Mouse (Mus musculus): ENCODE measurements at regions not wholly inside any gene's neighbourhood (a gene's known extent, or its start where the extent isn't known, plus 50 kb on each side); places are given as distances from the start of the nearest gene placed in this dataset.

DNA sequence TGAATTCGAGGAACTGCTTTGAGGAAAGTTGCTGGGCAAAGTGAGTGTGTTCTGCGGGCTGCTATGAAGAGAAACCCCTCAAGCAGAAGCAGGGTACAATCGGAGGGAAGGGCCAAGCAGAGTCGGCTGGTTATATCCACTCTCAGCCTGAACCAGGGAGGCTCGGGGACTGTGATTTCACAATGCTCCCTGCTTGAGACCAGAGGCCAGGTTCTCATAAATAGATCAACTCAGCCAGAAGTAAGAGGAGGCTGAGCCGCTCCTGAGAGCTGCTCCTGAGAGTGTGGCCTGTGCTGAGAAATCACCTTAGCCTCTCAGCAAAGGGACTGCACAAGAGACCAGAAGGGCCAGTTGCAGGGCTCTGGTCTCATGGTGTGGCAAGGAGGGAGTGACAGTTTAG is 149.6 kb downstream of the Tfap2c start:
- no peak for DNase-seq (ENCODE audit: low spot score in 2 of 2)

DNA sequence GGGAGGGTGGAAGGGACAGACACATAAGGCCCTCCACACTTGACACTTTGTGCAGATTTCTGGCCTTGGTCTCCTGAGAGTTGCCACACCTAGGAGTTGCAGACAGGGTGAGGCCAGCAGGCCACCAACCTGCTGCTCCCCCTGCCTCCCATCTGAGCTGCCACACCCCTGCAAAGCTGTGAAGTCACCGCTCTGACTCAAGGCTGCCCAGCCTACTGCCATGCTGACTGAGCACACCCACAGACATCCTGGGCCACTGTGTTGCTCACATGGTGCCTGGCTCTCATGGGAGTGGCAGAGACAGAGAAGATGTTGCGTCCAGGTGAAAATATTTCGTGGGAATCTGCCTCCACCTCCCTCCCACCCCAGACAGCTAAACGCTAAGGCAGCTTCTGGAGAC is 150.3 kb downstream of the Tfap2c start:
- no peak for DNase-seq (ENCODE audit: low spot score in 2 of 2)

DNA sequence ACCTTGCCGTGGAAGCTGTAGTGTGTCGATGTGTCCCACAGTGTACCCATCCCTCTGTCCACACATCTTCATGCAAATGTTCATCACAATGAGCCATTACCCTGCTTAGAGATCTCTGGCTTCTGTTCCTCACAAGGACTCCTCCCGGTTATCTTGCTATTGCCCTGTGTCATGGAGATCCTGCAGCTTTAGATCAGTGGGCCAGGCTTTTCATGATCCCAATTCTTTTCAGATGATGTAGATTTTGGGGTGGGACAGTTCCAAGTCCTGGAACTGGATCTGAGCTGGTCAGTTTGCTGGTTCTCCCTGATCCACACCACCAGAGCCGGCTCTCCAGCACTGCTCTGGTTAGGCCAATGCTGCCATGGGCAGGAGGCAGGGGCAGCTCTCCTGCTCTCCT is 161.2 kb downstream of the Tfap2c start:
- no peak for DNase-seq (ENCODE audit: low spot score in 2 of 2)

DNA sequence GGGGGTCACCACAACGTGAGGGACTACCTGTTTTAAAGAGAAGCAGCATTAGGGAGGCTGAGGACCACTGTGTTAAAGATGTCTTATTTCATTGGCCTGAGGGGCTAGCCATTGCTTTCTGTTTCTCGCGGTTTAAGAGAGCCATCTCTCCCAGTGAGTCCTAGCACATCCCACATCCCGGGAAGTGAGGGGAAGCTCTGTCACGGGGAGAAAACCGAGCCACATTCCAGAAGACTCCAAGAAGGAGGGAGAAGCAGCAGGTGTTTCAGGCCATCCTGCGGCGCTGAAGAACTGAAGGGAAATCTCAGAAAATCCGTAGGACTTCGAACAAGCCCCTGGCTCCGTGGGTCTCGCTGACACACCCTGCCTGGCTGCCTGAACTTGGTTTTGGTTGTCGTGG is 177.3 kb downstream of the Tfap2c start:
- no peak for DNase-seq (ENCODE audit: low spot score in 2 of 2)

DNA sequence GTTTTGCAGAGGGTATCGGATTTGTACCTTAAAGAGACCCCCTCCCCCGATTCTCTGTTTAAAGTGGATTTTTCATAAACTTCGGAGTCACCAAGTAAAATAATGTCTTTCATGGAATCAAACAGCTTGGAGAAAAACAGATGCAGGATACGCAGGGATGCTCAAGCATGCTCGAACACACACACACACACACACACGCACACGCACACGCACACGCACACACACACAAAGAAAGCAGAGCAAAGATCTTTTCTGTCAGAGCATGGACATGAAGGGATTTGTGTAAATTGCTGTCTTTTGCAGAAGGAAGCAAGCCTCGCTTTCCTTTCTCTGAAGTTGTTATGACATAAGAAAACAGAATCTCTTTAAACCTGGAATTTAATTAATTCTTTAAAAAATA is 178.2 kb downstream of the Tfap2c start:
- DNase-seq (ENCODE audit: low spot score in 2 of 2) = no peak

DNA sequence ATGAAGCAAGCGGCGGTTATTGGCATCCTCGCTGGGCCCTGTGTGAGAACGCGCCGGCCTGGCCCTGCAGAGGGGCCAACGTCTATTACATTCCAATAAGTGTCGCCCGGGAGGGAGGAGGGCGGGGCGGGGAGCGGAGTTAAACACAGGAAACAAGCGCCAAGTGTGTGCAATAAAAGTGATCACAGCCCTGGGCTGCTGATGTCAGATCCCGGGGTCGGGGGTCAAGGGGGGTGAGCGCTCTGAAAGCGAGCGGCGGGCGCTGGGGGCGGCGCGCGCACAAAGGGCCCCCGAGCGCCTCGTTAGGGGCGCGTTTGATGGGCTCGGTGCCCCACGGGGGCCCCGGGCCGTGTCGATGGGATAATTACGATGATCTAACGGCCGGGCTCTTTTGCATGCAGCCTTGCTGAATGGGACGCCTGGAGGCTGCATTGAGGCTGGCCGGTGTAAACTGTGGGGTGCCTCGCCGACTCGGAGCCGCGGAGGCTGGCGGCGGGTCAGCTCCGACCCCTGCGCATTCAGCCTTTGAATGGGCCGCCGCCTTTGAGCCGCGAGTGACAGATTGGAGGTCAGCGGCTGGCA is 178.9 kb downstream of the Tfap2c start:
- DNase-seq (ENCODE audit: low spot score in 2 of 2) = no peak

DNA sequence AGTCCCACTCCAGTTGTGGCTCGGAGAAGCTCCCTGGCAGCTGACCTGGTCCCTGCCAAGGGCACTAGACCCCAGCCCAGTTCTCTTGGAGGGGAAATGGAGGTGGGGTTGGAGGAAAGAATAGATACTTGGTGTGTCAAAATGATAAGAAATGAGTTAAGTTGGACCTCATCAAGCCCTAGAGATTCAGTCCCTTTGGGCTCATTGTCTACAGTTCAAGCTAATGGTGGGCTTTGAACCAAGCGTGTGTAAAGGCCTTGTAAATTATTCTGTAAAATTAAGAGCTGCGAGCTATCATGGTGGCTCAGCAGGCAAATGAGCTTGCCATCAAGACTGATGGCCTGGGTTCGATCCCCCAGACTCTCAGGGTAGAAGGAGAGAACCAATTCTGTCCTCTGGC is 179.8 kb downstream of the Tfap2c start:
- DNase-seq (ENCODE audit: low spot score in 2 of 2) = no peak

DNA sequence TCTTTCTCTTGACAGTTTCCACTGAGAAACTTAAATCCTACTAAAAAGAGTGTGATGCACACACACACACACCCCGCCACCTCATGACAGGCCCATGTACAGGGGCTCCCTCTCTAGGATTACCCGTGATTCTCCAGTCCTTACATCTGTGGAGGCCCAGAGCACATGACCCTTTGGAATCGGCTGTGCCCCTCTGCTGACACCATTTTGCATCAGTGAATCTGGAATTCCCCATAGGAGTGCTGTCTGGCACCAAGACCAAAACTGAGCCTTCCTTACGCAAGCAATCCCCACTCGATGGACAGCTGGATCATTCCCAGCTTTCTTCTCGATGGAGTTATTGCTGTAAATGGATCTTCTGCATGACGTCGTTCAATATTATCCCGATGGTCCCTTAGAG is 180.3 kb downstream of the Tfap2c start:
- no peak for DNase-seq (ENCODE audit: low spot score in 2 of 2)

DNA sequence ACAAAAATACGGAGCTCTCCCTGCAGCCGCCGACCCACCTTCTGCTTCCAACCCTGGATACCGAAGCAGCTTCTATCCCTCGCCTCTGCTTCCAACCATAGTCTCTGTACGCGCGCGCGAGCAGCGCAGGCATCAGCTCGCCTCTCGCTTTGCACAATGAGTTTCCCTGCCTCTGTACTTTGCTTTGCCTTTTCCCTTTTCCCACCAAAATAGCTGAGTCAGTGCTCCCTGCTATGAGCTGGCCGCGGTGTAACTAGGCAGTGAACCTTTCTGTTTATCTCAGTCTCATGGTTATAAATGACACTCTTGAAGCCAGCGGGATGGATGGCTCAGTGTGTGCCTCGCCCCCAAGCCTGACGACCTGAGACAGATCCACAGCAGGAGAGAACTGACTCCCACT is 182.0 kb downstream of the Tfap2c start:
- no peak for DNase-seq (ENCODE audit: low spot score in 2 of 2)

DNA sequence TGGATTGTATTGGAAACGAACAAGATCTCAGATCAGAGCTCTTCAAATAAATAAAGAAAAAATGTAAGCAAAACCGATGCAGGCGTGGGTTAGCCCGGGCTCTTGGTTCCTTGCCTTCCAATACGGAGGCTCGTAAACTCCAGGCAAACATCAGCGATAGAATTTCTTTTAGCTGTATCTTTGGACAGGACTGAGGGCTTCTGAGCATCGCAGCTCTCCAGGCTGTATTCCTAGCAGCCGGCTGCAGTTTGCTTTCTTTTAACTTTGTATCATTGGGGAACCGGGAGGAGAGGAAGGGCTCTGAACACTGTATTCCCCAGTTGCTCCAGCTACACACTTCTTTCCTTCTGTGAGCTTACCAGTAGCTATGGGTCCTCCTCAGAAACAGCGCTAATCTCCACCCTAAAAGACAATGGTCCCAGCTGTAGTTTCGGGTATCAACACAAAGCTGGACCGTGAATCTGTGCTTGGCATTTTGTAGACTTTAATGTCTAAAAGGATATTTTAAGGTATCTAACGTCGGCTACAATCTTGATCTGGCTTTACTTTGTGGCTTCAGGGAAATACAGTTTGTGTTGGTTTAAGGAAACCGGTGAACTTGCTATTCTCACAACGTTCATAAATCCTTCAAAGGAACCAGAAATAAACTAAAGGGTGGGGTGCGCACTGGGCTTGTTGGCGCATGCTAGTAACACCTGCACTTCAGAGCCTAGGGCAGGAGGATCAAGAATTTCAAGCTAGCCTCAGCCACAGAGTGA is 183.2 kb downstream of the Tfap2c start:
- DNase-seq (ENCODE audit: low spot score in 2 of 2) = no peak

DNA sequence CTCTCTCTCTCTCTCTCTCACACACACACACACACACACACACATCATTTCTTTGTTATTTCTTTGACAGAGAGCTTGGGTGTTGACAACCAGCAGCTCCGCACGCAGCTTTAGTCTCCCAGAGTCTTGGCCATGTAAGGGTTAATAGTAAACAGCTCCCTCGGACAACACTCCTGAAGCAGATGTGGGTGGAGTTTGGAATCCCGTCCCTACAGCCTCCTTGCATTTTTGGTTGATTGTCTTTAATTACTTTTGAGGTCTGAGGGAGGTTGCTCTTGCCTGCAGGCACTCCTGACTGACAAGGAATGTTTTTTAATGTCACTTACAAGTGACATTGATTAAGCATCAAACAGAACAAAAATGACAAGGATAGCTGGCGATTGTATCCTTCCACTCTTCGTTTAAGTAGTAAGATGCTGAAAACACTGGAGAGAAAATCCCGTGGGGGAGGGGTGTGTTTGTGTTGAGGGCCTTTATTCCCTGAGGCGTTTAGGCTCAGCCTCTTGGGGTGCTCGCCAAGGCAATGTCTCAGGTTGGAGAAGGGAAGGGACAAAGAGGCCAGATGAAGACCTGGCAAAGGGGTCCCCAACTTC is 184.1 kb downstream of the Tfap2c start:
- no peak for DNase-seq (ENCODE audit: low spot score in 2 of 2)

DNA sequence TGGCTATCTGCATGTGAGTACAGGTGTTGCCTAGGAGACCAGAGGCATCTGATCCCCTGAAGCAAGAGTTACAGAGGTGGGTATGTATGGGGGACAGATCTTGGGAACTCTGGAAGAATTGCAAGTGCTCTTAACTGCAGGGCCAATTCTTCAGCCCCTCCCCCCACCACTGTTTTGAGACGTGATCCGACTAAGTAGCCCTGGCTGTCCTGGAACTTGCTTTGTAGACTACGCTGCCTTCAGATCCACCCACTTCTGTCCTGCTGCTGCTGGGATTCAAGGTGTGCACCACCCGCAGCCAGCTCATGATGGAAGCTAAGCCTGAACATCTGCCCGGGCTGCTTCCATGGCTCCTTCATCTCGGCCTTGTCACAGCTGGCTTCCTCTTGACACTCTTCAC is 186.2 kb downstream of the Tfap2c start:
- DNase-seq (ENCODE audit: low spot score in 2 of 2) = no peak

DNA sequence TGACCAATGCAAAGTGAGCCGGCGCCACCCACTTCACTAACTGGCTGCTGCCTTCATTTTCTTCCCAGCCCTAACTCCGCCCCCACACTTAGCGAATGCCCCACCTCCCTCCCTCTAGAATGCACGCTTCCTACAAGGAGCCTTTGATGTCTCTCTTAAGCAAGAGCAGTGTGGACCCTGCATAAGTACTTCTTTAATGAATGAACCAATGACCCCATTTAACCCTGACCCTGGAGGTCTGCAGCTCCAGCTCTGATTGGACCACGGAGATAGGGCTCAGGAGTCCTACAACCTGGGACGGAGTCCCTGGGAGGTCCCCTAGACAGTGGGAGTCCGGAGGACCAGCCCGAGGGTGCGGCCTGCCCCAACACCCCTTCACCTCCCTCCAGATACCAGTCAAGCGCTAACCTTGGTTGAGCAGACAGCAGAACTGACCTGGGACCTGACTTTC is 189.7 kb downstream of the Tfap2c start:
- DNase-seq (ENCODE audit: low spot score in 2 of 2) = no peak

DNA sequence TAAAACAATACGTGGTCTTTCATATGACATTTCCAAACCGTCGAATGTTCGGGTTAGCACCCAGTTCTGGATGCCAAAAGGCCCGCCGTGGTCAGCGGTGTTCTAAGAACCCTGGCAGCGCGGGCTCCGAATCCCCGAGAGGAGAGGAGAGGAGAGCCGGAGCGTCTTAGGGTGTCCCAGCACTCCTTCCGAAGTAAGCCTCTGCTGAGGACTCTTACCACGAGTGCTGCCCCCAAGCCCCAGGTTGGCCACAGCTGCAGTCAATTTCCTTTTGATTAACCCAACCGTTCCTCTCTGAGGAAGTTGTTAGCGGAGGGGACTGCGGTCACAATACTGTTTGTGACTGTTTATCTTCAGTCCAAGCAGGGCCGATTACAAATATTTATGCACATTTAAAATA is 190.1 kb downstream of the Tfap2c start:
- no peak for DNase-seq (ENCODE audit: low spot score in 2 of 2)

DNA sequence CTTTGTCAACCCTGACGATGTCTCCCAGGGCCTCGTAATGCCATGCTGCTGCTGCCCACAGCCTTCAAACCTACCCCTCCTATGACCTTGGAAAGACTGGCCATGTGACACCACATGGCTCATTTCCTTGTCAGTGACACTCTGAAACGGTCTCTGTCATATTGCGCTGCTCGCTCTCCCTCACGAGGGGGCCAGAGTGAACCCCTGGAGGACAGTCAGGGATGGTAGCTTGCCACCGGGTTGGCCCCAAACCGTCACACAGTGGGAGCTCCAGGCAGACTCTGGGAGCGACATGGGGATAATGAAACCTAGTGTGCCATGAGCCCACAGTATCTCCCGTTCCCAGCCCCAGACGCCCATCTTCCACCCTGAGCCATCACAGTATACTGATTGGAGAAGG is 188.8 kb downstream of the Bmp7 start:
- DNase-seq (ENCODE audit: low spot score in 2 of 2) = no peak

DNA sequence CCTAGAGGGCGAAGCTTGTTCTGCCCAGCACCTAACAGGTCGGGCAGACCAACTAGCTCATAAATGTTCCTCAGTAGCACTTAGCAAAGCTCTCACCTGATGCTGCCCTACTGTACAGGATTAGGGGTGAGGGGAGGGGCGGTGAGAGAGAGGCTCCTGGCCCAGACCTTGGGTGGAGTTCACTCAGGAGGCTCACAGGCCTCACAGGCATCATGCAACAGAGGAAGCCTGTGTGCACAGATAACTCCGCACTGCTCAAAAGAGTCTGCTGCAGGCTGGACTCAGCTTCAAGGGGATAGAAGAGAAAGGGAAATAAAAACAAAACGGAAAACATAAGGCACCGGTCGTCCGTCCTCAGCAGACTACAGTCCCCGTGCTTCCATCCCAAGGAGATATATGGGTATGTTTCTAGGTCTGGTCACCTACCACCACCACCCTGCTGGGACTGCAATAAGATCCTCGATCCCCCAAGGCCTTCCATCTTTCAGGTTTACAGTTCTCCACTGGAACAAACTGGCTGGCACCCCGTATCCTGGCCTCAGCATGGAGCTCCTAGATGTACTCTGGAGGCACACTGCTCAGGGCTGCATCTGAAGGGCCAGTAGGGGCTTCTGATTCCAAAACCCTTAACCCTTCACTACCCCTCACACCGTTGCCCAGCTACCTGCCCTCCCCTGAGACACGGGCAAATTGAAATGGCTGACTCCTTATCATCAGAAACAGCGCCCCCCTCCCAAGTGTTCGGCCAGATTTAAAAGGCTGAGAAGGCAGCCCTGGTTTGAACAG is 184.2 kb downstream of the Bmp7 start:
- DNase-seq (ENCODE audit: low spot score in 2 of 2) = no peak

DNA sequence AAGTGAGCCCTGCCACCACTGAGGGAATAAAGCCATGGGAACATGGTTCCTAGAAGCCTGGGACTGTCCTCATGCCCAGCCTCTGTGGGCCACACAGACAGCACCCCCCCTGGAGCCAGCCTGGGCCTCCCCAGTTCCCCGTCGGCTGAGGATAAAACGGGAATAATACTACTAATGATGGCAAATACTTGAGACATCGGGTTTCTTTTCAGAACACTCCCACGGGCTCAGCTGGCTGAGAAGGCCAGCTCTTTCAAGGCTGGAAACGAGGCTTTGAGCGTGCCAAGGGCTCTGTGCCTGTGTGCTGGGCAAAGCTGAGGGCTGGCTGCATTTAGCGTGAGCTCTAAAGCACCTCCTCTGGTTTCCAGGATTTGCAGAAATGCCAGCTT is 183.7 kb downstream of the Bmp7 start:
- no peak for DNase-seq (ENCODE audit: low spot score in 2 of 2)

DNA sequence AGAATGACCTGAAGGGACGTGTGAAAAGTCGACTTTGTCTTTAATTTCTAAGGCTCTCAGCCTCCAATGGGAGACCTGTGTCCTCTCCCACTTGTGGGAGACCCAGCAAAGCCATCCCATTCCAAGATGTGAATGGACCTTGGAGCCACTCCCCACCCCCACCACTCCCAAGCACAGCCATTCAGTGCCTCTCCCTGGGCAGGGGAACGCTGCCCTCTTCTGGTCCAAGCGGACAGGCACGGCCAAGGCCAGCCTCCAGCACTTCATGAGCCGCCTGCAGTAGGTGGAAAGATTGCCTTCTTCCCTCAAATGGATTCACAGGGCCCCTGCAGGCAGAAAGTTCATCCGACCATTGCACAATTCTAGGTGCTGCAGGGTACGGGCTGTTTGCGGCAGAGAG is 181.6 kb downstream of the Bmp7 start:
- DNase-seq (ENCODE audit: low spot score in 2 of 2) = no peak

DNA sequence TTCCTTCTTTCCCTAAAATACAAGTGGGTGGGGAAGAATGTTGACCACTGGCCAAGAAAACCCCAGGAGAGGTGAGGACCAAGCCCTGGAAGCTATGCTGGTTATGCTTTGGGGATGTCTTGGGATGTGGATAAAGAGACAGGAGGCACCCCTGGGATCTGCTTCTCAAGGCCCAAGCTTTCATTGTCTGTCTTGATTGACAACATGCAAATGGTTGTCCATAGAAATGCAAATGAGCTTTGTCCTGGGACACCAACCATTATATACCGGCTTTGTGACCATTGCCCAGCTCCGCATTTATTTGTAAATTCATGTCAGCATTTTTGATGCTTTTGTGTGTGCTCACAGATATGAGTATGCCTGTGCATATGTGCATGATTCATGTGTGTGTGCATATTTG is 174.9 kb downstream of the Bmp7 start:
- no peak for DNase-seq (ENCODE audit: low spot score in 2 of 2)

DNA sequence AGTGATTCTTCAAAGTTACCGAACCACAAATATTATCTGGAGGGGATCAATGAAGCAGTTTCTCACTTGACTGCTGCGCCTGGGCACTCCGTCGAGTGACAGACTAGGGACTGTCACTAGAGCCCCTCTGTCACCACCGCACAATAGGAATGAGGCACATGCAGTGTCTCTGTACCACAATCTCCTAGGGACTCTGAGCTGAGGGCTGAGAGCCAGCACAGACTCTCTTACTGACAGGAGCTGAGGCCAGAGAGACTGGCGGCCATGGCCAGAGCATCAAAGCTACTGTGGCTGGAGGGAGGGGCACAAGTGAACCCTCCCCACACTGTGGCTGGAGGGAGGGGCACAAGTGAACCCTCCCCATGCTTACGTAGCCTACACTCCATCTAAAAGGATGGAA is 173.7 kb downstream of the Bmp7 start:
- no peak for DNase-seq (ENCODE audit: low spot score in 2 of 2)

DNA sequence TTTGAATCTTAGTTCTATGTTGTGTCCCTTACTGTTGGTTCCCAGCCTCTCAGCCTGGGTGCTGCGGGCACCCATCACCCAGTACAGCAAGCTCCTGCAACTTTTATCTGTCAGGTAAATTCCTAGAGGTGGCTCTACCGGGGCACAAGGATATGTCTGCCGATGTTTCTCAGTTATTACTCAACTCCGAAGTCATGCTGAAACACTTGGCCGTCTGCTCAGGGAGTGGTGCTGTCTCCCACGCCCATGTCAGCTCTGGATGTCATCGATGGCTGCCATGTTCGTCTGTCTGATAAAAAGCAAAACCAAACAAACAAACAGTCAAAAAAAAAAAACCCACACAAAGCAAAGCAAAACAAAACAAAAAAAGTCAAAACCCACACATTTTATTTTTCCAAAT is 171.4 kb downstream of the Bmp7 start:
- DNase-seq (ENCODE audit: low spot score in 2 of 2) = no peak

DNA sequence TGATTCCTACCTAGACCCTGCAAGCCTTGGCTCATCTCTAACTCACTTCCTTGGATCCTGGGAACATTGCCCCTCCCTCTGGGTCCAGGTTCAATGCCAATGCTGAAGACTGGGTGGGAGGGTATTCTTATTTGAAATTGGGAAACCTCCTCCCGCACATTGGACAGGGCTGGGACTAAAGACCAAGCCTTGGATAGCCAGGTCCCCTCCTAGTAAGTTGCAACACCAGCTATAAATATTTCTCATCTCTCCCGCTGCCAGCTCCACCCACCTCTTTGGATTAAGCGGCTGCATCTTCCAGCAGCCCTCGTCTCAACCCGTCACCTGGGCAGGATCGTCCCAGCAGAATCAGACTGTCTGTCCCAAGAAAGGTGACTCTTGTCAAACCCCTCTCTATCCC is 170.1 kb downstream of the Bmp7 start:
- DNase-seq (ENCODE audit: low spot score in 2 of 2) = no peak

DNA sequence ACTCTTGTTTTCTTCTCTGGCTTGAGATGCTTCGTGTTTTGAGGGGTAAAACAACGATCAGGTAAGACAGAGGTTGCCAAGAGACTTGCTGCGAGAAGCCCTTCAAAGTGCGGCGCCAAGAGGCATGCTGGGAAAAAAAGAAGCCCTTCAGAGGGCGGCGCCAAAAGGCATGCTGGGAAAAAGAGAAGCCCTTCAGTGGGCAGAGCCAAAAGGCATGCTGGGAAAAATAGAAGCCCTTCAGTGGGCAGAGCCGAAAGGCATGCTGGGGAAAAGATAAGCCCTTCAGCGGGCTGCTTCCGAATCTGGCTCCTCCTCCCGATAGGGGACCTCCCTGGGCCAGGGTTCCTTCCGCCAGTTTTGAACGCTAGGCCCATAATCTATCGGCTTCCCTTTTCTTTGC is 169.5 kb downstream of the Bmp7 start:
- DNase-seq (ENCODE audit: low spot score in 2 of 2) = no peak
